Mouse (Mus musculus) cerebellum, adult (tissue): ENCODE data around the gene Olfr1128.
"Not testable (repeated sequence)": the region's sequence is repeated elsewhere in the genome, so short reads cannot be mapped to it uniquely, and the experiment has no call there.

Experiments
- ATAC-seq: cut with Nextera tagmentation; 2 replicates; pipeline ENCODE4 v1.9.2; 2017; ENCODE audit warnings: mild to moderate bottlenecking, moderate library complexity, mixed read lengths; ENCODE audit not compliant: insufficient number of reproducible peaks, low FRiP score, low TSS enrichment

Olfr1128 gene

GRCm38 (mm10) chr2:87545442-87545841 lies at the start of gene Olfr1128:
Gene Olfr1128, minus strand, starts transcription at chr2:87545542.
- ATAC-seq, result no peak

- not testable (repeated sequence) for ATAC-seq
Measured at GRCm38 (mm10) chr2:87573602-87574001, 28.3 kb upstream of the Olfr1128 start, which contains the start of gene Olfr1129. Gene Olfr1129, plus strand, starts transcription at chr2:87573902.

- no peak for ATAC-seq
Measured at GRCm38 (mm10) chr2:87534826-87535225, 10.5 kb downstream of the Olfr1128 start.

- ATAC-seq, result no peak
Measured at GRCm38 (mm10) chr2:87531496-87531895, 13.8 kb downstream of the Olfr1128 start, which contains the start of gene Olfr153. Gene Olfr153, plus strand, starts transcription at chr2:87531796.

- peak; percentile 70; the same call in 1 of the 2 replicates for ATAC-seq
Measured at GRCm38 (mm10) chr2:87525899-87526616, 19.3 kb downstream of the Olfr1128 start.

GRCm38 (mm10) chr2:87520651-87521050 lies 24.7 kb downstream of the Olfr1128 start:
- ATAC-seq, result no peak

- no peak for ATAC-seq
Measured at GRCm38 (mm10) chr2:87516581-87516980, 28.8 kb downstream of the Olfr1128 start.

GRCm38 (mm10) chr2:87515457-87516060 lies 29.8 kb downstream of the Olfr1128 start:
- no peak for ATAC-seq

GRCm38 (mm10) chr2:87515046-87515445 lies 30.3 kb downstream of the Olfr1128 start:
- no peak for ATAC-seq

- no peak for ATAC-seq
Measured at GRCm38 (mm10) chr2:87506265-87506664, 39.1 kb downstream of the Olfr1128 start, which contains the start of gene Pramel6. Gene Pramel6, plus strand, starts transcription at chr2:87506565.

GRCm38 (mm10) chr2:87496993-87497392 lies 48.3 kb downstream of the Olfr1128 start, which contains the start of gene Pramel7:
Gene Pramel7, minus strand, starts transcription at chr2:87497093.
- ATAC-seq, result not testable (repeated sequence)
